In genomic region chr11:4183511-4183910, GRCm38 (mm10) we compare ENCODE assay signal across 15 mouse cellular contexts. TPM values are rescaled to one million over a fixed set of nuclear protein-coding genes. Genes with fewer than 3 reads are reported as not detected.
DNase-seq lines count a peak whose midpoint lies in the region; ATAC-seq and TF ChIP-seq lines count a peak whose summit lies in the region.
"Had no signal": no experiment of that assay in that cellular context is flagged by ENCODE, and none has a peak within 500 bp of the region (broad histone marks: within the 10 kb centered on the region; RNA-seq: fewer than 3 reads in every experiment).

No protein-coding gene starts in this region.

- no peaks in the 10 kb centered on the region for H3K9me3 ChIP-seq in intestine, embryonic 16.5 days (ENCODE audit: control insufficient read depth, low read length)
- no peaks in the 10 kb centered on the region for H3K9me3 ChIP-seq in intestine, postnatal 0 days (ENCODE audit: control insufficient read depth)
- H3K9me3 ChIP-seq in midbrain, embryonic 16.5 days (replicated peaks; ENCODE audit: control insufficient read depth, low read length, poor library complexity, severe bottlenecking) = no peaks in the 10 kb centered on the region
- H3K9me3 ChIP-seq in midbrain, embryonic 15.5 days = no peaks in the 10 kb centered on the region
- no peaks in the 10 kb centered on the region for H3K9me3 ChIP-seq in stomach, postnatal 0 days (ENCODE audit: control insufficient read depth, low read length)
- H3K9me3 ChIP-seq: embryonic facial prominence, embryonic 15.5 days; limb, embryonic 13.5 days had no signal

- no peak overlapping the region for H3K4me3 ChIP-seq in intestine, embryonic 16.5 days (ENCODE audit: low read length)
- no peak overlapping the region for H3K4me3 ChIP-seq in intestine, postnatal 0 days (ENCODE audit: low read depth, low read length)
- H3K4me3 ChIP-seq in midbrain, embryonic 16.5 days (ENCODE audit: low read depth, low read length) = no peak overlapping the region
- no peak overlapping the region for H3K4me3 ChIP-seq in midbrain, embryonic 15.5 days
- H3K4me3 ChIP-seq in stomach, postnatal 0 days (ENCODE audit: low read depth, low read length) = no peak overlapping the region
- H3K4me3 ChIP-seq: embryonic facial prominence, embryonic 15.5 days; limb, embryonic 13.5 days had no signal

- no peak overlapping the region for H3K9ac ChIP-seq in intestine, embryonic 16.5 days (ENCODE audit: low read depth, low read length)
- H3K9ac ChIP-seq in intestine, postnatal 0 days (ENCODE audit: low read depth, low read length) = no peak overlapping the region
- H3K9ac ChIP-seq in midbrain, embryonic 16.5 days (ENCODE audit: low read depth, low read length) = no peak overlapping the region
- H3K9ac ChIP-seq in midbrain, embryonic 15.5 days = no peak overlapping the region
- H3K9ac ChIP-seq in stomach, postnatal 0 days (ENCODE audit: low read length) = no peak overlapping the region
- H3K9ac ChIP-seq: embryonic facial prominence, embryonic 15.5 days; limb, embryonic 13.5 days had no signal

- H3K4me1 ChIP-seq in intestine, embryonic 16.5 days (ENCODE audit: control insufficient read depth, insufficient read depth, low read length) = peaks cover 9% of the 10 kb centered on the region
- no peaks in the 10 kb centered on the region for H3K4me1 ChIP-seq in intestine, postnatal 0 days (replicated peaks; ENCODE audit: control insufficient read depth, insufficient read depth, low read length)
- H3K4me1 ChIP-seq in midbrain, embryonic 16.5 days (ENCODE audit: control insufficient read depth, insufficient read depth, low read length) = peaks cover 13% of the 10 kb centered on the region
- H3K4me1 ChIP-seq in midbrain, embryonic 15.5 days = peaks cover 15% of the 10 kb centered on the region
- peaks cover 7% of the 10 kb centered on the region for H3K4me1 ChIP-seq in stomach, postnatal 0 days (replicated peaks; ENCODE audit: control insufficient read depth, insufficient read depth)

- peaks cover 13% of the 10 kb centered on the region for H3K36me3 ChIP-seq in intestine, embryonic 16.5 days (ENCODE audit: control insufficient read depth, insufficient read depth, low read length)
- peaks cover 30% of the 10 kb centered on the region for H3K36me3 ChIP-seq in intestine, postnatal 0 days (ENCODE audit: control insufficient read depth, insufficient read depth)
- H3K36me3 ChIP-seq in midbrain, embryonic 16.5 days (ENCODE audit: control insufficient read depth, insufficient read depth, low read length) = peaks cover 36% of the 10 kb centered on the region
- H3K36me3 ChIP-seq in midbrain, embryonic 15.5 days (replicated peaks) = peaks cover 42% of the 10 kb centered on the region
- H3K36me3 ChIP-seq in stomach, postnatal 0 days (ENCODE audit: control insufficient read depth, insufficient read depth, low read length) = peaks cover 12% of the 10 kb centered on the region

- H3K27ac ChIP-seq in intestine, embryonic 16.5 days (ENCODE audit: low read length) = peak overlapping the region; percentile 15
- no peak overlapping the region for H3K27ac ChIP-seq in intestine, postnatal 0 days (ENCODE audit: low read depth, low read length)
- 0 out of 2 replicates have a peak overlapping the region, but pooled peaks have one; percentile 18 for H3K27ac ChIP-seq in midbrain, embryonic 16.5 days (ENCODE audit: low read length)
- H3K27ac ChIP-seq in midbrain, embryonic 15.5 days = no peak overlapping the region
- peak overlapping the region; percentile 46 for H3K27ac ChIP-seq in stomach, postnatal 0 days (replicated peaks)
- H3K27ac ChIP-seq: embryonic facial prominence, embryonic 15.5 days; limb, embryonic 13.5 days had no signal

- DNase-seq in cerebellum, postnatal 10 days = peak; percentile 28 to 41
- DNase-seq in cerebellum, adult 9-10 months = no peak
- peak; percentile 62 for DNase-seq in stomach, postnatal 0 days (ENCODE audit: low spot score)
- no peak for DNase-seq in cerebellum, postnatal 36 days
- DNase-seq: kidney, adult 11 months; lung, adult 18-20 months; spleen, adult 18-20 months; thymus, adult 2 months had no signal

- ATAC-seq in intestine, embryonic 16.5 days = no peak
- no peak for ATAC-seq in intestine, postnatal 0 days
- ATAC-seq in midbrain, embryonic 16.5 days = no peak
- ATAC-seq in midbrain, embryonic 15.5 days (replicated peaks) = no peak
- ATAC-seq in stomach, postnatal 0 days (ENCODE audit: low FRiP score, low TSS enrichment) = no peak

- H3K27me3 ChIP-seq in intestine, embryonic 16.5 days (replicated peaks; ENCODE audit: control insufficient read depth, insufficient read depth, low read length) = no peaks in the 10 kb centered on the region
- H3K27me3 ChIP-seq in intestine, postnatal 0 days (replicated peaks; ENCODE audit: control insufficient read depth, insufficient read depth, low read length) = no peaks in the 10 kb centered on the region
- H3K27me3 ChIP-seq in midbrain, embryonic 16.5 days (ENCODE audit: control insufficient read depth, insufficient read depth, low read depth, low read length) = no peaks in the 10 kb centered on the region
- H3K27me3 ChIP-seq in midbrain, embryonic 15.5 days (replicated peaks) = no peaks in the 10 kb centered on the region
- H3K27me3 ChIP-seq in stomach, postnatal 0 days (ENCODE audit: control insufficient read depth, insufficient read depth, low read length) = no peaks in the 10 kb centered on the region
- H3K27me3 ChIP-seq: embryonic facial prominence, embryonic 15.5 days; limb, embryonic 13.5 days had no signal

- no peak for TF ChIP-seq CTCF in intestine, postnatal 0 days (IDR thresholded peaks at IDR 0.05; ENCODE audit: low read depth)
- TF ChIP-seq CTCF in stomach, postnatal 0 days (IDR thresholded peaks at IDR 0.05; ENCODE audit: low read depth) = no peak

- no peak overlapping the region for H3K4me2 ChIP-seq in intestine, embryonic 16.5 days (ENCODE audit: low read depth, low read length)
- no peak overlapping the region for H3K4me2 ChIP-seq in intestine, postnatal 0 days (replicated peaks; ENCODE audit: low read depth)
- H3K4me2 ChIP-seq in midbrain, embryonic 16.5 days (ENCODE audit: low read length) = no peak overlapping the region
- H3K4me2 ChIP-seq in midbrain, embryonic 15.5 days = no peak overlapping the region
- H3K4me2 ChIP-seq in stomach, postnatal 0 days (replicated peaks; ENCODE audit: low read depth) = no peak overlapping the region
- H3K4me2 ChIP-seq: embryonic facial prominence, embryonic 15.5 days; heart, embryonic 11.5 days; limb, embryonic 13.5 days had no signal

- peak; percentile 51 for TF ChIP-seq EP300 in stomach, postnatal 0 days (optimal IDR thresholded peaks at IDR 0.05)

RNA-seq across cellular contexts. Expression of gene Tbc1d10a, which starts 3.1 kb away (rescaled TPM):
- 34.0 and 37.2 TPM in 2 replicates for polyA plus RNA-seq in intestine, embryonic 16.5 days (2015; fragmentation: Nextera tagmentation; extraction: Ambion mirVana)
- polyA plus RNA-seq in intestine, postnatal 0 days (2015; fragmentation: Nextera tagmentation; extraction: Ambion mirVana) = 37.2 and 40.8 TPM in 2 replicates
- polyA plus RNA-seq in midbrain, embryonic 16.5 days (2015; fragmentation: Nextera tagmentation; extraction: Ambion mirVana) = 33.6 and 34.8 TPM in 2 replicates
- polyA plus RNA-seq in midbrain, embryonic 15.5 days (2015; fragmentation: Nextera tagmentation; extraction: Ambion mirVana) = 35.0 and 38.6 TPM in 2 replicates
- 35.1 and 38.5 TPM in 2 replicates for polyA plus RNA-seq in stomach, postnatal 0 days (2015; fragmentation: Nextera tagmentation; extraction: Ambion mirVana)

RNA-seq across cellular contexts. Expression of gene Sf3a1, which starts 23.4 kb away (rescaled TPM):
- polyA plus RNA-seq in intestine, embryonic 16.5 days (2015; fragmentation: Nextera tagmentation; extraction: Ambion mirVana) = 40.4 and 41.8 TPM in 2 replicates
- polyA plus RNA-seq in intestine, postnatal 0 days (2015; fragmentation: Nextera tagmentation; extraction: Ambion mirVana) = 15.7 and 16.5 TPM in 2 replicates
- 53.8 and 54.0 TPM in 2 replicates for polyA plus RNA-seq in midbrain, embryonic 16.5 days (2015; fragmentation: Nextera tagmentation; extraction: Ambion mirVana)
- 53.7 and 57.5 TPM in 2 replicates for polyA plus RNA-seq in midbrain, embryonic 15.5 days (2015; fragmentation: Nextera tagmentation; extraction: Ambion mirVana)
- polyA plus RNA-seq in stomach, postnatal 0 days (2015; fragmentation: Nextera tagmentation; extraction: Ambion mirVana) = 16.0 and 16.5 TPM in 2 replicates

RNA-seq across cellular contexts. Expression of gene Ccdc157, which starts 23.4 kb away (rescaled TPM):
- 3.0 TPM in 2 replicates for polyA plus RNA-seq in intestine, embryonic 16.5 days (2015; fragmentation: Nextera tagmentation; extraction: Ambion mirVana)
- 1.1 and 1.7 TPM in 2 replicates for polyA plus RNA-seq in intestine, postnatal 0 days (2015; fragmentation: Nextera tagmentation; extraction: Ambion mirVana)
- polyA plus RNA-seq in midbrain, embryonic 16.5 days (2015; fragmentation: Nextera tagmentation; extraction: Ambion mirVana) = 9.1 and 10.9 TPM in 2 replicates
- polyA plus RNA-seq in midbrain, embryonic 15.5 days (2015; fragmentation: Nextera tagmentation; extraction: Ambion mirVana) = 9.0 and 10.3 TPM in 2 replicates
- 2.1 and 2.2 TPM in 2 replicates for polyA plus RNA-seq in stomach, postnatal 0 days (2015; fragmentation: Nextera tagmentation; extraction: Ambion mirVana)

RNA-seq across cellular contexts. Expression of gene Castor1, which starts 34.5 kb away (rescaled TPM):
- 5.9 and 7.3 TPM in 2 replicates for polyA plus RNA-seq in intestine, embryonic 16.5 days (2015; fragmentation: Nextera tagmentation; extraction: Ambion mirVana)
- polyA plus RNA-seq in intestine, postnatal 0 days (2015; fragmentation: Nextera tagmentation; extraction: Ambion mirVana) = 10.3 and 14.7 TPM in 2 replicates
- 2.9 and 4.2 TPM in 2 replicates for polyA plus RNA-seq in midbrain, embryonic 16.5 days (2015; fragmentation: Nextera tagmentation; extraction: Ambion mirVana)
- 2.6 and 3.6 TPM in 2 replicates for polyA plus RNA-seq in midbrain, embryonic 15.5 days (2015; fragmentation: Nextera tagmentation; extraction: Ambion mirVana)
- 9.6 and 9.7 TPM in 2 replicates for polyA plus RNA-seq in stomach, postnatal 0 days (2015; fragmentation: Nextera tagmentation; extraction: Ambion mirVana)

RNA-seq across cellular contexts. Expression of gene Rnf215, which starts 48.5 kb away (rescaled TPM):
- polyA plus RNA-seq in intestine, embryonic 16.5 days (2015; fragmentation: Nextera tagmentation; extraction: Ambion mirVana) = 17.3 and 19.2 TPM in 2 replicates
- 15.5 and 15.6 TPM in 2 replicates for polyA plus RNA-seq in intestine, postnatal 0 days (2015; fragmentation: Nextera tagmentation; extraction: Ambion mirVana)
- 52.0 and 53.6 TPM in 2 replicates for polyA plus RNA-seq in midbrain, embryonic 16.5 days (2015; fragmentation: Nextera tagmentation; extraction: Ambion mirVana)
- 55.3 and 55.4 TPM in 2 replicates for polyA plus RNA-seq in midbrain, embryonic 15.5 days (2015; fragmentation: Nextera tagmentation; extraction: Ambion mirVana)
- 19.6 and 23.2 TPM in 2 replicates for polyA plus RNA-seq in stomach, postnatal 0 days (2015; fragmentation: Nextera tagmentation; extraction: Ambion mirVana)

Comparison
In these comparisons a context has a peak if more than half of its experiments do, and no peak if none do; other contexts are left out.
1. DNase-seq: peak in cerebellum, postnatal 10 days (2 of 2) and stomach, postnatal 0 days (single experiment); none in cerebellum, adult 9-10 months (single experiment) and cerebellum, postnatal 36 days (0 of 2).
2. H3K27ac ChIP-seq: peak in intestine, embryonic 16.5 days (single experiment), midbrain, embryonic 16.5 days (single experiment) and stomach, postnatal 0 days (single experiment); none in intestine, postnatal 0 days (single experiment) and midbrain, embryonic 15.5 days (single experiment).